Mouse (Mus musculus): ENCODE results near the gene Klk13.

Gene Klk13

DNA sequence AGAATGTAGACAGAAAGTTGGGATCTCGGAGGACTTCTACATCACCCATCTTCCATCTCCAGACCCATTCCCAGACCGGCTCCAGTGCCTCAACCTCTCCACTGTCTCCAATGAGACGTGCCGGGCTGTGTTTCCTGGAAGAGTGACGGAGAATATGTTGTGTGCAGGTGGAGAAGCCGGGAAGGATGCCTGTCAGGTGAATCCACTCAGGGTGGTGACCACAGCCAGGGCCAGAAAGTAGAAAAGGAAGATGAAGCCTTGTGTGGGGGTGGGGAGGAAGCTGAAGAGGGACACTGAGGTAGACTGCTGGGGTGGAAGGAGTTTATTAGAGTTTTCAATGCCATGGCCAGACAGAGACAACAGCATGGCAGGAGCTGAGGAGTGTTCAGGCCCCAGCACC, 59.5 kb downstream of the Klk13 start:
- no peak for DNase-seq (ENCODE audit: low spot score)

DNA sequence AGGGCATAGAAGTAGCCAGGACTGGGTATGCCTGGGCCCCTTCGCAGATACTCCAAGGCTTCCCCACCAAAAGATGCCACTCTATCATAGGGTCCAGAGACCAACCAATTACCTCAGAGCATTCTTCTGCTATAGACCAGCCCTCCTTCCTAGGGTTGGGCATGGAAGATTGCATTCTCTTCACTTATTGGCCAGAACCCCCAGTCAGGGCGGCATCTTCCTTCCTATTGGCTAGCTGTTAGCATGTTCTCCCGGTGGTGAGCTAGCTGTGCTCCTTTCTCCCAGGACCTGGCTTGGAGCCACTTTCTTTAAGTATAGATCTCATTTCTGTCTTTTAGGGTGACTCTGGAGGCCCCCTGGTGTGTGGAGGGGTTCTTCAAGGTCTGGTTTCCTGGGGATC, 60.5 kb downstream of the Klk13 start:
- no peak for DNase-seq (ENCODE audit: low spot score)

DNA sequence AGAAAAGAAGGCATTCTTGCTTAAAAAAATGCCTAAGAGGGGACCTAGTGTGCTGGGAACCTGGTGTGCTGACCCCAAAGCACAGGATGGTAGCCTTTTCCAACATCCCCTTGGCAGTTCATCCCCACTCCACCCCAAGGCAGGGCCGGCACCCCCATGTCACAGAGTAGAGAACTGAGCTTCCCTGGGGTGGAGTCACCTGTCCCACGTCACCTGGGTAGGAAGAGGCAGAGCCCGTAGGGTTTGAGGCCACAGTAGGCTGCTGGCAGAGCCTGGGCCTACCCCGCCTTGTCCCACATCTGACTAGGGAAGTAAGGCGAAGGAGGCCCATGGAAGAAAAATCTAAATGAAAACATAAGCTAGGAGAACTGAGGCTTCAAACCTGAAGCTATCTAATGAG, 62.0 kb downstream of the Klk13 start, which contains the start of gene Klk11:
Gene Klk11 (plus strand): TSS at position 241 of the 400 bp plus-strand sequence.
- DNase-seq (ENCODE audit: low spot score), result no peak

DNA sequence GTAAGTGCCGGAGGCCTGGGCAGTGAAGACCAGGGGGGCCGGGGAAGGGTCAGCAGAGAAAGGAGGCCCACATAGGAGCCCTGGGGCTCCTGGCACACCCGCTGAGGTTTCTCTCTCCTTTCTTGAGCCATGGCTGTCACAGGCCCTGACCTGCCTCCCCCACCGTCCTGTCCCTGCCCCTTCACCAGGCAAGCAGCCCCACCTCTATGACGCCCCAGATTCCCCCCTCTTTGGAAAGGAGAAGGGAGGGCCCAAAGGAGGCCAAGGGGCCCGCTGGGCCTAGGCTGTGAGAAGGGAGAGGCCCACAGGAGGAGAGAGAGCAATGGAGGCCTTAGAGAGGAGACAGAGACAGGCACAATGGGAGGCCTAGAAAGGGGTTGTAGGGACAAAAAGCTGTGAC, 62.4 kb downstream of the Klk13 start:
- DNase-seq (ENCODE audit: low spot score), result no peak

DNA sequence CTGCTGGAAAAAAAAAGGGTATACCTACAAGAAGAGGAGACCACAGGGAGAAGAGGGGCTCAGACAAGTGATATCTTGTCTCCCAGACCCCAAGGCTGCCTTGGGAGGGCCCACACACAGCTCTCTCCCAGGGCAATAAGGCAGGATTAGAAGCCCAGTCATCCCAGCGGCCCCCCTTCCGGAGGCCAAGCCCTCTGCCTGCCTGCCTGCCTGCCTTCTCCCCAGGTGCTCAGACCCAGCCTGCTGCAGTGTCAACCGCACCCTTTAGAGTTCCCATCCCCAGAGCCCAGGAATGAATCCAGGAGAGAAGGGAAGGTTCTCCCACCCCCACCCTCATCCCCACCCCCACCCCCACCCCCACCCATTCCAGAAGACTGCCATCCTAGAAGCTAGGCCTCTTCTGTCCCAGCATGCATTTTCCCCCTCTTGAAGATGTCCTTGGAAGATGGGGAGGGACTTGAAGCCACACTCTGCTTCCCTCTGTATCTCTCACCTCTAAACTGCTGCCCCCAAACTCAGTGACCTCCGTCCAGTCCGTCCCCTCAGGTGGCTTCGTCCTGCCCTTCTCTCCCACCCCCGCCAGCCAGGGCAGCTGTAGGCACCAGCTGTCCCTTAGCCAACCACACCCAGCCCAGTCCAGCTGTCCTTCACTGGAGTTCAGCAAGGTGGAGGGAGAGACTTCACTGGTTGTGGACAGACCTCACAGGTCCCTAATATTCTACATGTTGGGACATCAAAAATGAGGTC, 63.1 kb downstream of the Klk13 start:
- no peak for DNase-seq (ENCODE audit: low spot score)

DNA sequence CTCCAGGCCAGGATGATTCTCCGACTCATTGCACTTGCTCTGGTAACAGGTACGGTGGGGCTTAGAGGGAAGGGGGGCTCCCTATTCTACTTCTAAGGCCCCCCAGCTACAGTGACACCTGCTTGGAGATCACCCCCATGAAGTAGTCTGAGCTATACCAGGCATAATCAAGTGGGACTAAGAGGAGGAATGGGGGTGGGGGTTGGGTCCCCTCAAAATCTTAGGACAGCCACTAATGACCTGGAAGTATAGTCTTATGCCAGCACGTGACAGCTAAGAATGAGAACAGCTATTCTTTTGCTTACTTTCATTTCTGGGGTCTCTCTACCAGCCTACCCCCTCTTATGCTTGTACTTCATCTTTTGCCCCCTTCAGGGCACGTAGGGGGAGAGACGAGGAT, 64.1 kb downstream of the Klk13 start:
- DNase-seq (ENCODE audit: low spot score), result no peak

Data from ovary, postnatal 10 days (tissue).